Mouse (Mus musculus) cerebellum, adult 11-12 months (tissue): ENCODE data around the gene Ccr7.

ENCODE experiments used
- DNase-seq: peaks from one replicate; pipeline ENCODE4 v3.0.0; 2022

Gene Ccr7

GRCm38 (mm10) chr11:99153767-99154753 lies 817 bp downstream of the Ccr7 start:
- no peak for DNase-seq

- no peak for DNase-seq
Observed at GRCm38 (mm10) chr11:99152323-99153144, 2.3 kb downstream of the Ccr7 start.

- DNase-seq: no peak
Observed at GRCm38 (mm10) chr11:99151333-99151930, 3.4 kb downstream of the Ccr7 start.

- DNase-seq: no peak
Observed at GRCm38 (mm10) chr11:99150889-99151288, 4.0 kb downstream of the Ccr7 start.

DNA sequence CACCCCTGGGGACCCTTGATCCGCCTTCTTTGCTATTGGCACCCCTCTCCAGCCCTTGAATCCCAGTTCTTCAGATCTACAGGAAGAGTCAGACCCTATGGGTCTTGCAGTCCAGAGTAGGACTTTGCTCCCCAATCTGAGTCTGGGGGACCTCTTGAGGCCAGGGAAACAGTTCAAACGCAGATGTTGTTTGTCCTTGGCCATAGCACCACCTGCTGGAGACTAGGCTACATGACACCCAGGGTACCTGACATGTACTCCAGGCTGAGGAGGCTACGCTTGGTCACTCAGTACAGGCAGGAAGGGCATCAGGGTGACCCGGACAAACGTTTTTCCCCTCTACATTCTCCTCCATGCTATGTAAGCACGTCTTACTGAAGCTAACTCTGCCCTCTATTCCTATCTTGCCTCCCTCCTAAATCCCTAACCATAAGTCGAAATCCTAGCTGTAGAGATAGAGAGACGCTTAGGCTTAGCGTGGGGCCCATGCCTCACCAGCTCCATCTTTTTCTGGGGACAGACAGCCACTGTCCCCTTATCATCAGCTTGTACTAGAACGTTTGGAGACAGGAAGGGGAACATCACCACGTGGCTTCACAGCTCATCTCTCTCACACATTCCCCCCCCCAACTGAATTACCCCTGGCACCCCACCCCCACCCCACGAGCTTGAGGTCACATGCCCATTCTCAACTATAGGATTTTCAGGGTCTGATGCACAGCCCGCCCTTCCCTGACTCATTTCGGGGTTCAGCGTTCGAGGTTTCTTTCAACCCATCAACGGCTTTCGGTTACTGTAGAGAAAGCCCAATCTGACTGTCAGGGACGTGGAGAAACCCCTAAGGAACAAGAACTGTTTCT lies 4.7 kb downstream of the Ccr7 start:
- peak; percentile 11 for DNase-seq

GRCm38 (mm10) chr11:99148896-99149703 lies 5.8 kb downstream of the Ccr7 start:
- DNase-seq: no peak

- no peak for DNase-seq
Observed at GRCm38 (mm10) chr11:99148400-99148799, 6.5 kb downstream of the Ccr7 start.

GRCm38 (mm10) chr11:99147920-99148289 lies 7.0 kb downstream of the Ccr7 start:
- DNase-seq: no peak

GRCm38 (mm10) chr11:99147041-99147919 lies 7.6 kb downstream of the Ccr7 start:
- DNase-seq: no peak

GRCm38 (mm10) chr11:99146558-99146957 lies 8.3 kb downstream of the Ccr7 start:
- DNase-seq: no peak

DNA sequence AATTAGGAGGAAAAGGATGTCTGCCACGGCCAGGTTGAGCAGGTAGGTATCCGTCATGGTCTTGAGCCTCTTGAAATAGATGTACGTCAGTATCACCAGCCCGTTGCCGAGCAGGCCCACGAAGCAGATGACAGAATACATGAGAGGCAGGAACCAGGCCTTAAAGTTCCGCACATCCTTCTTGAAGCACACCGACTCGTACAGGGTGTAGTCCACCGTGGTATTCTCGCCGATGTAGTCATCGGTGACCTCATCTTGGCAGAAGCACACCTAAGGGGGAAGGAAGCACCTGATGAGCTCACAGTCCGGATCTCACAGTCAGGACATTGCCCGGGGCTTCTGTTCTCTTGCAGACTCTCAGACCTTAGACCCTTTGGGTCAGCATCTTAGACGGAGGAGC lies 9.1 kb downstream of the Ccr7 start:
- no peak for DNase-seq

DNA sequence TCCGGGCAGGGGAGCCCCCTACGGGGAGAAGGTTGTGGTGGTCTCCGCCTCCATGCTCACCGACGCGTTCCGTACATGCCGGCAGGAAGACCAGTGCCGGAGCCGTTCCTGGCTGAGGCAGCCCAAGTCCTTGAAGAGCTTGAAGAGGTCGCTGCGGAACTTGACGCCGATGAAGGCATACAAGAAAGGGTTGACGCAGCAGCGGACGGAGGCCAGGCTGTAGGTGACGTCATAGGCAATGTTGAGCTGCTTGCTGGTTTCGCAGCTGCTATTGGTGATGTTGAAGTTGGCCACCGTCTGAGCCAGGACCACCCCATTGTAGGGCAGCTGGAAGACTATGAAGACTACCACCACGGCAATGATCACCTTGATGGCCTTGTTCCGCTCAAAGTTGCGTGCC lies 9.9 kb downstream of the Ccr7 start:
- DNase-seq: no peak

DNA sequence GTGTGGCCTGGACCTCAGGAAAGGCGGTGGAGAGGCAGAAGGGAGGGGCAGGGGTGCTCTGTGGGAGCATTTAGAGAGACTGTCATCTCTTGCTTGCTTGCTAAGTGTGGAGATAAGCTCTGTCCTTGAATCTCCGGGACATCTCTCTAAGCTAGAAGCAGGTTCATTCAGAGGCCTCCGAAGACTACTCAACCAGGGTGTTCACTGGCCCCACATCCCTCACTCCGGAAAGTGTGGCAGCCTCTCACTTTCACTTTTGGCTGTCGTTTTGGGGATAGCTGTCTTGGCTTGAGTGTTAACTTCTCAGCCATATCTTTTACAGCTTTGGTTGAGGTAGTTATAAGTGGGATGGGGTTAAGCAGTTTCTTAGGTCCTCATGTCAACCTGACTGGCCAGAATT lies 10.4 kb downstream of the Ccr7 start:
- no peak for DNase-seq

GRCm38 (mm10) chr11:99143123-99144082 lies 11.5 kb downstream of the Ccr7 start:
- DNase-seq: no peak

GRCm38 (mm10) chr11:99142493-99143095 lies 12.3 kb downstream of the Ccr7 start:
- no peak for DNase-seq

GRCm38 (mm10) chr11:99142046-99142445 lies 12.8 kb downstream of the Ccr7 start:
- DNase-seq: no peak

GRCm38 (mm10) chr11:99141600-99141999 lies 13.3 kb downstream of the Ccr7 start:
- no peak for DNase-seq

GRCm38 (mm10) chr11:99138976-99139375 lies 15.9 kb downstream of the Ccr7 start:
- DNase-seq: no peak

GRCm38 (mm10) chr11:99137385-99137784 lies 17.5 kb downstream of the Ccr7 start:
- DNase-seq: no peak
